Mouse (Mus musculus) embryo, embryonic 11.5 days (tissue): ENCODE measurements around the gene Dapl1.

Source experiments
- DNase-seq: peaks from one replicate; pipeline ENCODE4 v3.0.0-alpha.2; 2012; ENCODE audit warnings: low read depth, low spot score

The Dapl1 gene

DNA sequence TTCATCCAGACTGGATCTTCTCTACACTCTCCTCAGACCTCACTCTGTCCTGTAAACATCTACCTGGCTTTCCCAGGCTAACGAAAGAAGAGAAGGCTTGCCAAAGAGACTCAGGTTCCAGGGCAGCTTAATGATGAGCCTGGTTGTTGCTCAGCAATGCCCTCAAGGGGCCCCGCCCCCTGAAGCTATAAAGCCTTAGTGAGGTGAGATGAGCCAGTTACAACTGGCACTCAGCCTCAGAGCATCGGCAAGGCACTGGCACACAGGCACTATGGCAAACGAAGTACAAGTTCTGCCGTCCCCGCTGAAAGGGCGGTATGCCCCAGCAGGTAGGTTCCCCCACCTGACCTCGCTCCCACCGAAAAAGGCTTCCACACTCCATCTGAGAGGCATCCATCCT, at the start of gene Dapl1:
Dapl1 (plus strand) TSS at position 216 of the 400 bp plus-strand sequence.
- no peak for DNase-seq

DNA sequence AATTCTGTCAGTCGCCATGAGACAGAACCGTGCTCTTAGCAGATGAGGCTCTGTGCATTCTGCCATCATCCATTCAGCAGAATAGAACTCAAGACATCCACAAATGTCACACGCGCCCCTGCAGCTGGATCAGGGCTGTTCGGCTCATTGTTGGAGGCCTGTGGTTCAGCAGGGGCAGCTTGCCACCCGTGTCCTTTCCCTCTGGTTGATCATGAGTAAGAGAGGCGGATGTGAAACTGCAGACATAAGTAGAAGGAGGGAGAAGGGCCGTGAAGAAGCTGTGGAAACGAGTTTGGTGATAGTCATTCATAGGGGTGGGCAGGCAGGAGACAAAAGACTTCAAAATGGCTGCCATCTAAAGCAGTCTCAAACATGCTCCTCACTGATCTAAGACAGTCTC, 49.6 kb upstream of the Dapl1 start:
- DNase-seq: no peak

DNA sequence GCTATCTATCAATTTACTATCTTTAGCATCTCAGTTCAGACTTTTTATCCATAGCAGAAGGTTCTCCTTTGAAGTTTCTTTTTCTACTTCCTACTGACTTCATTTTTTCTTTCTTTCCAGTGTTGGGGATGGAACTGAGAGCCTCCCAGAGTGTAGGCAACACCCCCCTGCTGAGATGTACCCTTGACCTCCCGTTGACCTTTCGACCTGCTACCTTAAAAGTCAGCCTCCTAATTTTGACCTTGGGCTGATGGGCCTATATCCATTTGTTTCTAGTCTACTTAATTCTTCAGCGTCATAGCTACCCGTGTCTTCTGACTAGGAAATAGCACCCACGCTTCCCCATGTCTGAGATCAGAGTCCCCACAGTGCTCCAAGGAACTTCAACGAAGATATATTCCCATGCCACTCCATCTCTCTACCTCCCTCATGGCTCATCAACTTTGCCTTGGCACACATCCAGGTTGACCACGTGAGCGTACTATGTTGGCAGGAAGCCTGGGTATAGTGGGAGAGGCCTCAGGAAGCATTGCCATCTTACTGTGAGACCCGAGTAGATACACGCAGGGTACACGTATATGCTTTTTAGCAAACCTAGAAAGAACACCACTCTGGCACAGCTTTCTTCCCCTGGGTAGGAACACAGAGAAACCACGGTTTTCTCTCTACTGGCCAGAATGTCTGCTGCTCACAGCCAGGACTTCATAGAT, 46.6 kb upstream of the Dapl1 start:
- DNase-seq: no peak

DNA sequence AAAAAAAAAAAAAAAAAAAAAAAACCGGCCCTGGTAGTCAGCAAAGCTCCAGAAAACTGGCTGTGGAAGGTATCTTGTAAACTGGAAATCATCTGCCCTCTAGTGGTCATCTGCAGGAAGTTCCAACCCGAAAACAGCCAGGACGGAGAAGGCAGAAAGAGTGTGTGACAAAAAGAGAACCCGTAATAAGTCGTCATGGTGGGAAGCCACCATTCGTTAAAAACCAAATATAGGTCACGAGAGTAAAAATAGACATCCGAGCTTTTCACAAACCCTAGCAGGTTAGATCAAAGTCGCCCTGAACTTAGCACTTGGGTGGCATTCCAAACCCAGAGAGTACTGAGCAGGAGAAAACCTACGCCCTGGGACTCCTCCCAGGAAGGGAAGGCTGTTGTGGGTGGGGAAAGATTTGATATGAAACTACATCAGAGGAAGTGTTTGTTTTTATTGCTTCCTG, 45.9 kb upstream of the Dapl1 start:
- DNase-seq: peak; percentile 54

DNA sequence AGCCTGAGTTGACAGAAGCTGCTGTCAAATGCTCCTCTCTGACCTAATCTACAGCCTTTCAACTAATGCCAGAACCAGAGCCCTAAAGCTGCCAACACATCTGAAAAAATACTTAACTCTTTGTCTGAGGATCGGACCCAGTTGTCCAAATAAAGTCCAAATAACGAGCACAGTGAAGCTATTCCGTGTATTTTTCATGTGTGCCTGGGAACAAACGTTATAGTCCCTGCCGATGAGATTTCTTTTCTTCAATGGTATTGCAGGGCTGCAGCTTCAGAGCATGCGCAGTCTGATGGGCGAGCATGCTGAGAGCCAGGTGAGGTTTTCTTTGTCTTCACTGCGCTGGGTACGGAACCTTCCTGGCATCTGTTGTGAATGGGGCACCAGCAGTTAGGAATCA, 44.6 kb upstream of the Dapl1 start:
- no peak for DNase-seq

DNA sequence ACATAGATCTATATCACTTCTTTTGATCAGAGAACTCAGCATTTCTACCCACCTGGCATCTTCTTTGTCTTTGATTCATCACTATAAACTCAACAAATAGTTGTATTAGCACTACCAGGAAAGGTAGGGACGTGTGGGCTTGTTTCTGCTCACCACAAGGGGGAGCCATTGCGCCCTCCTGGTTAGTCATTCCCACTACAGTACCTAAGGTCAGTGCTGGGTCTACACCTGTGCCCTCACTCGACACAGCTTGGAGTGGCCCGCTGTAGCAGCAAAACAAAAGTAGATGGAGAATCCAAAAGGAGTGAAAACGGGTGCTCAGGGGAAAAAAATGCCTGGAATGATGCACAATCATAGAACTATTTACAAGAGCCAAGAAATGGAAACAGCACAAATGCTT, 44.0 kb upstream of the Dapl1 start:
- DNase-seq: no peak

DNA sequence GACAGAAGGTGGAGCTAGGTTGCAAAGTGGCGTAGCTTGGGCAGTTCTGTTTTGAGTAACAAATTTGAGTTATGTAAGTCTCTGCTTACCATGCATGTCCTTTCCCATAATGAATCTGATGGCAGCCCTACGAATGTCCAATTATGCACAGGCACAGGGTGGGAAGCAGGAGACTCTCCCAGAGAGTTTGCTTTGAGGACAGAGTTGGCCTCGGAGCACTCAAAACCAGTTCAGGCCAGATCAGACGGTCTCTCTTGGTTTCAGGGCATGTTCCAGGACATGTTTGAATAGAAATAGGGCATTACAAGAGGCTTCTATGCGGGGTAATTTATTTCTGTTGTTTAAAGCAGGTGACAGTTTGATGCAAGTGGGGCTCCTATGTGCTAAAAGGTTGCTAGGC, 42.8 kb upstream of the Dapl1 start:
- no peak for DNase-seq

DNA sequence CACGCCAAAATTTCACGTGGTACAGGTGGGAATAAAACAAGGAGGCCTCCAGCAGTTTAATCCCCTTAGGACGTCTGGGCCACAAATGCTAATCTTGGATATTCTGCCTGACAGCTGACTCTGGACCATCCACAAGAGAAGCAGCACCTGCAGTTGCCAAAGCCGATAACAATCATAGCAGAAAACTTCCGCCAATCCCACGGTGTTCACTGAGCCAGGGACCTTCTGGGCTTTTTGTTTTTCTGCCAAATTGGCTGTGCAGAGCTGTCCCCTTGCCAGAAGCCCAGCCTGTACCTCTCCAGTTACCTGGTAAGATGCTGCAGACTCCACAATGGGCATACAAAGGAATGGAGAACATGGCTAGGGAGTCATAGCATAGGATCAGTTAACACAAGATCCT, 37.8 kb upstream of the Dapl1 start:
- no peak for DNase-seq

DNA sequence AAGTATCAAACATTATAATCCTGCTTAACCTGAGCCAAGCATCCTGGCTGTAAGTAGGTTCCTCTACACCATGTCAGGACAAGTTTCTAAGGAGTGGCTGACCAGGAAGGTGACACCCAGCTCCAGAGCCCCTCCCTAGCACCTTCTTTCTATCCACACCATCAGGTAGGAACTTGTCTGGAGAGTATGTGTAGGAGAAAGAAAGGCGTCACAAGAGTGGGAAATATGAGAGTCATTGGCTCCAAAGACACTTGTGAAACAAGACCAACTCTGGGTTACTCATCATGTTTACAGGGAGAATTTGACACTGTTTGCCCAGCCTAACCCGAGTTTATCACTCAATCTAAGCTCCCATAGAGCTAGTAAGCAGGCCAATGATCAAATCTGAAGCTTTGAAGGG, 36.7 kb upstream of the Dapl1 start:
- DNase-seq: no peak

DNA sequence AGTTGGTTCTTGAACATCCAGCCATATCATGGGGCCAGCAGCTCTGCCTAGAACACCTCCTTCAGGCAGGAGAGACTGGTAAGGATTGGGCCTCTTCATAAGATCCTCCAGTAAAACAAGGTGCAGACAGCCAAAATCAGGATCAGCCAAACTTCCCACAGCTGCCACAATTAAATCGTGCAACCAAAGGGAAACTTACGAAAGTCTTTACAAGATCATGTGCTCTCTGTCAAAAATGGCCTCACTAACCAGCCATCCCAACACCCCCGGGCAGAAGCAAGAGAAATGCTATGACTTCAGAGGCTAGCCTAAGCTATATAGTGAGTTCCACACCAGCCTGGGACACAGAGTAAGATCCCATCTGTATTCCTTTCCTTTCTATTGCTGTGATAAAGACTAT, 35.9 kb upstream of the Dapl1 start:
- no peak for DNase-seq

DNA sequence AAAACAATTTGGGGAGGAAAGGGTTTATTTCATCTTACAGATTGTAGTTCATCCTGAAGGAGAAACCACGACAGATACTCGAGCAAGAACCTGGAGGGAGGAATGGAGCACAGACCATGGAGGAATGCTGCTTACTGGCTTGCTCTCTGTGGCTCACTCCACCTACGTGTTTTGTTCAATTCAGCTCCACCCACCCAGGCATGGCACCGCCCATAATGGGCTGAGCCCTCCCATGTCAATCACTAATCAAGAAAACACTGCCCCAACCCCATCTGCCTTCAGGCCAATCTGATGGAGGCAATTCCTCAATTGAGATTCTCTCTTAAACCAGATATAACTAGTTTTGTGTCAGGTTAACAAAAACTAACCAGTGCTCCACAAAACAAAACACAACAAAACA, 35.5 kb upstream of the Dapl1 start:
- no peak for DNase-seq

DNA sequence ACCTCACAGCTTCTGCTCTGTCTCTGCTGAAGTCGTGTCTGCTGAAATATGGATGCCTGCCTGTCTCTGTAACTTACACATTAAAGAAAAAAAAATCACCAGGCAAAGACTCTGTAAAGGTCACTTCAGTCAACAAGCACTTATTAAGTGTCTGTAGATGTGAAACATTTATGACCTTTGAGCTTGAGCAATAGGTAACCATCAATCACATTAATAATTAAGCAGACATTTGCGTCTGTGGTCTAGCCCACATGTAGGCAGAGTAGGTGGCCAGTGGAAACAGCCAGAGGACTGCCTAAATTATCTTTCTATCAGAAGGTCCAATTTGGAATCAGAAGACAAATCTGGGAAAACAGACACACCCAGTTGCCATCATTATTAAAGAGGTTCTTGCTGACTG, 32.8 kb upstream of the Dapl1 start:
- DNase-seq: no peak

DNA sequence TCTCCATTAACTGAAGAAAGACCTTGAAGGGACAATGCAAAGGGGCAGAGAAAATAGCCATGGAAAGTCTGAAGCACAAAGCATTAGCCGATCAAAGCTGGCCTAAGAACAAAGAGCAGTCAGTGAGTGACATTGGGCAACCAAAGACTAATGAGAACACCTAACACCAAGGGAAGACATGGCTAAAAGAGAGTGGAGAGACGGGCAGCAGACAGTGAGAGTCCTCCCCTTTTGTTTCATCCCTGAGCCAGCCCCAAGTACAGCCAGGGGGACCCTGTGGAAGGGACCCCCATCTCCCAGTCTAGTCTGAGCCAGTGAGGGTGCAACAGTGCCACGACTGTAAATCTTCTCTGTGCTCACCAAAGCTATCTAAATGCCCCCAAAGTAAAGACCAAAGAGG, 32.4 kb upstream of the Dapl1 start:
- no peak for DNase-seq

DNA sequence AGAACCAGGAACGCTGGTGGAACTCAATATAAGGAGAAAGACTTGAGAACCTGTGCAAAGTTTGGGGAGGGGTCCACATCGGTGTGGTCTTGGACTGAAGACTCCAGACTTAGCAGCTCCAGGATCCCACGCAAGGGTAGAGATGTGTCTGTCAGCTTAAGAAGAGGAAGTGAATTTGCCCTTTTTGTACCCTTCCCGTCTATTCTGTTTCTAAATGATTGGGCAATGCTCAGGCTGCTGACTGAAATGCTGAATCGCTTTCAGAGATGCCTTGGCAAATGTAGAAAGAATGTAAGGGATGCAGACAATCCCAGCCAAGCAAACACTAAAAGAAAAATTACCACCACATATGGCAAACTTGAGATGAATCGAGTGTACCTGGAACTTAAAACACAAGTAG, 22.4 kb upstream of the Dapl1 start:
- no peak for DNase-seq

DNA sequence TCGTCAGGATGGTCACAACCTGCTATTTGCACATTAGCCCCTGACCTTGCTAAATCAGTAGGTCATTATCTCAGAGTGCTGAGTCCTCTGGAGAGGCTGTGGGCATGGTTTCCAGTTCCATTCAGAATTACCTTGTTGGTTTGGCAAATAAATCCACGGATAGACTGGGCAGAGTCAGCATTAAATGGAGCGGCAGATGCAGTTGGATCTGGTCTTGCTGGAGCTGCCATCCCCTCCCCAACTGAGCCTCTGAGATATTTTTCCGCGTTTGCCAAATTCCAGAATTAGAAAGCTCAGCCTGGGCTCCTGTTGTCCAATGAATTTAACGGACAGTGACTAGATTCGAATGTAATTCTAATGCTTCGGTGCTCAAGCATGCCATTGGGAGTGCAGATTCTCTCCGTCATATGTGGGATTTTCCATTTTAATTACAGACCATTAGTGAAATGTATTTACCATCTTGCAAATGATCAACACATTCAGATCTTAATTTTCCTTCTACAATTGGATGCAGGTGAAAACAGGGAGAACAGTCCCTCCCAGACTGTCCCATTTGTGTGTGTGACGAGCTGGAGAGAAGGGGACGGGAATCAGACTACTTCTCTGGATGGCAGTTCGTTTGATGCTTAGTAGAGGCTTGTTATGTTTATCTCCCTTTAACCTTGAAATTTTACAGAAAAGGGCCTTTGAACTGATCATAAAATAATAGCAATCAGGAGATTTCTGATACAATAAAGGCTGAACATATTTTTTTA, 20.8 kb upstream of the Dapl1 start:
- no peak for DNase-seq

DNA sequence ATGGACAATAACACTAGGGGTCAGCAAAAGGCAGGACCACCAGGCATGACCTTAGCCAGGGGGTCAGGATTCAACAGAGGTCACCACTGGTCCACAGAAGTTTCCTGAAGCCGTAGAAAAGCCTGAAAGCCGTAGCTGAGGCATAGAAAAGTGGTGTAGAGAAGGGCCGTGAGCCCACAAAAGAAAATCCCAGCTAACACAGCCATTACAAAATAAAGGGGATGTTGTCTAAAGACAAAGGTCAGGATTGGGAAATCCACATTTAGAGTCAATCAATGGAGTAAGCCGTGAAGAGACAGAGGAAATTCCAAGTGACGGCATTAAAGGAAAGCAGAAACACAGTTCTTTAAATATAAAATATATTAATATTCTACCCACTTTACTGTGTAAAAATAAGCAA, 18.8 kb upstream of the Dapl1 start:
- no peak for DNase-seq

DNA sequence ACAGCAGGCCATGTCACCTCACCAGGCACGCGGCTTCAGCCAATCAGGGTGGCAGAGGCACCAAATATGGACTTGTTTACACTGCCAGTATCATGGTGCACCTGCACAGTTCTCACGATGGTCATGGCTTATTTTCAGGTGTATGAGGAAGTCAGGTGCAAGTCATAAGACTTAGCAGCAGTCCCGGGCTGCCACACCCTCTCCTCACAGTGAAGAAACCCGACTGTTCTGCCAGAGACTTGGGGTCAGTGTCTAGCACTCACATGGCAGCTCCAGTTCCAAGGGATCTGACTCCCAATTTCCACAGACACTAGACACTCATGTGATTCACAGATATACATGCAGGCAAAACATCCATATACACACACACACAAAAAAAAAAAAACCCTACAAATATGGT, 18.1 kb upstream of the Dapl1 start:
- DNase-seq: no peak

DNA sequence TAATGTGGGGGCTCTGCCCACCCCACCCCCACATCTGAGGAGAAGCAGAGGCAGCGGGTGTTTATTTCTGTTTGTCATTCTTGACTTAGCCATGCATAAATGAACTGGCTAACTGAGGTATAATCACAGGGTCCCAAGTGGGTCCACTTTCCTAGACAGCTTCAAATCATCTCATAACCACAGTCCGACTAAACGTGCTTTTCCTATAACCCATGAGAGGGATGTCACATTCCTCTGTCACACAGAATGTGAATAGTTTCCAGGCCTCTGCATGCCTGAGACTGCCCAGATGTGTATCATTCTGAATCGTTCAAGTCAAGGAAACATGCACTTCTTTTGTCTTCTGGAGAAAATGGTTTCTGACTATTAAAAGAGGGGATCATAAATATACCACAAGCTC, 17.4 kb upstream of the Dapl1 start:
- DNase-seq: no peak

DNA sequence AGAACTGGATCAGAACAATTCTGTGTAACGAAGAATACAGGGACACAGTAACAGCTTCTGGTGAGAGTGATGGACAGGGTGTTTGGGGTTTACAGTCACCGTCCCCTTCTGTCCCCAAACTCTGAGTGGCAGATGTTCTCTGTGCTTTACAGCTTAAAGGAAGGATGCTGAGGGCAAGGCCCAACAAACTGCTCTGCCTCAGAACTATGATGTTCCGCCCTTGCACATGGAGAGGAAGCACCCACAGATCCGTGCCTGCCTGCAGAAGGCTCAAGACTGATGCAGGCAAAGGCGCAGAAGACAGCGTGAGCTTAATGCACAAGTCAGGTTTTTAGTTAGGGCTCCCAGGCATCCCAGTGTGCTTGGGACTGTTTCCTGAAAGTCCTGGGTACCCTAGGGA, 16.5 kb upstream of the Dapl1 start:
- no peak for DNase-seq

DNA sequence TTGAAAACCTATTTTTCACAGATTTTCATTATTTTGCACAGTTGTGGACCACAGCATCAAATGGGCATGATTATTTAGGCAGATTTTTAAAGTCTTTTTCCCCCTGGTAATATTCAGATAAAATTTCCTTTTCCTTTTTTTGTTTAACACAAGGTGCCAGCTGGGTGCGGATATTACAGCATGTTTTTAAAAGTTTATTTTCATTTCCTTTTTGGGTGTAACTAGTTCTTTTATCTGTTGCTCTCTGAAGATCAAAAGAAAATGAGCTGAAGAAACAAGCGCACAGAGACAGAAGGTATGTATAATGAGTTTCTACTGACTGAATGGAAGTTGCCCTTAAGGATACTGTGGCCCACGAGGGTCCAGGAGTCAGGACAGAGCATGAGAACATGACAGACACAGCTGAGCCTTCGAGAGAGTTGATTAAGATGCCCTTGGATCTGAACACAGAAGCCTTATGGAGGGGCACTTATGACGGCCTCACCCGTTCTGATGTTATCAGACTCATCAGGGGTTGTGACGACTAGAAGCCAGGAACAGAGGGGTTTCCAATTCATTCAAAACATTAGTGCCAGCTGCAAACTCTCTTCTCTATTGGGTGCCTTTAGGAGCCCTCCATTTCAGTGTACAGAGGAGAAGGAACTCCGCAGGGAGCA, 14.7 kb upstream of the Dapl1 start:
- no peak for DNase-seq

DNA sequence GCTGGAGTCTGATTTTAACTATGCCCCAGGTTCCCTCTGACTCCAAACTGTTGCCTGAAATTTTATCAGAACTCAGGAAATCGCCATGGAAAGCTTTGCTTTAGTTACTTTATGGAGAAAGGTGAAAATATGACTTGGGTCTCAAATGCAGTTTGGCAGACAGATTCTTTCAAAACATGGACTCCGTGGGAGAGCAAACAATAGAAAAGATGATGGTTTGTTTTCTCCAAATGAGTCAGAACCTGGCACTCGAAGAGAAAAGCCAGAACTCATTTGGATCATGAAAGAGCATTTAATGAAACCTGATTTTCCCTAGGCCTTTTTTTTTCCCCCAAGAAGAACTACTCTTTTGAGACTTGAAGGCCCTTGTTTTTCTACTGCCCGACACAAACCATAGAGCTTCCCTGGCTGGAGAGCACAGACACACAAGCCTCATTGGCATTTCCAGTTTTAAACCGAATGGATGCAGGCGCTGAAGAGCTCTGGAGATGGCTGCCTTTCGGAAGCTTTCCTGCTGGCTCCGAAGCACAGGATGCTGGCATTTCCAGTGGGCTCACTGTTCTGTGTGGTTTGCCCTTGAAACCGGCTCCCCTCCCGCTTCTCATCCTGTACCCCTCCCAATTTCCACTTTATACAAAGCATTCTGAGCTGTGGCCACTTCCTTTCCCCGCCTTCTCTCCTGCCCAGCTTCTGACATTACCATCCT, 14.0 kb upstream of the Dapl1 start:
- no peak for DNase-seq
